Comparison of ENCODE assay signal across 8 mouse cellular contexts in the genomic region with DNA sequence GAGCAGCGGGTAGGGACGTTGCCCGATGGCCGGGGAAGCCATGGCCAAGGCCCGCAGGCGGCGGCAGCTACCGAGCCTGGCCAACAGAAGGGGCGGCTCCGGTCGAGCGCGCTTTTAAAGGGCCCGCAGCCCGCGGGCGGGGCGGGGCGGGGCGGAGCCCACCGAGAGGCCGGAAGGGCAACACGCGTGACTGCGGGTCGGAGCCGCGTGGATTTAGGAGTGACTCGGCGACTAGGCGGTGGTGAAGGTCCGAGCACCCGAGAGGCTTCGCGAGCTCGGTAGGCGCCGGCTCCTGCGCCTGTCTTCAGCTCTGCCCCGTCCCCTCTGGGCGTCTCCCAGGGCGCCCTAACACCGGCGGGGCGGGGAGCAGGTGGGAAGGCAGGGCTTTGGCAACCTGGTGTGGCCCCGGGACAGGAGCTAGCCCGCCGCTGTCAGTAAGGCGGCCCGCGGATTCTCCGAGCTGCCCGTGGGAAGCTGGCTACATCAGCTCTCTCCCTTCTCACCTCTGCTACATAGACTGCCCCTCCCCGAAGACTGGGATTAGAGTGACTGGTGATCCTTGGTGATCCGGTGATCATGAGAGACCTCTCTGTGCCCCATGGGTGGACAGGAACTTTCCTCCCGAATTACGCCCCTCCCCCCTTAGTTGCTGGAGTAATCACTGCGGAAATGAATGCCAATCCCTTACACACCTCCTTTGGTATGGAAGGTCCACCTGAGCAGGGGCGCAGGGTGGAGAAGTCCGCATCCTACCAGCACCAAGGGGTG. TPM values are rescaled to one million over a fixed set of nuclear protein-coding genes. Genes with fewer than 3 reads are reported as not detected.
DNase-seq lines count a peak whose midpoint lies in the region; ATAC-seq and TF ChIP-seq lines count a peak whose summit lies in the region.

A gene (minus strand): TSS at position 170 of the 768 bp plus-strand sequence.

- H3K9ac ChIP-seq in forebrain, embryonic 13.5 days: peak within 1 kb of the TSS; percentile 74
- H3K9ac ChIP-seq in liver, postnatal 0 days (replicated peaks): peak within 1 kb of the TSS; percentile 65
- H3K9ac ChIP-seq in neural tube, embryonic 13.5 days: peak within 1 kb of the TSS; percentile 82

- TF ChIP-seq EP300 in liver, postnatal 0 days (IDR thresholded peaks at IDR 0.05; ENCODE audit: low read depth): no peak

- peak within 1 kb of the TSS; percentile 98 for H3K4me2 ChIP-seq in forebrain, embryonic 13.5 days
- peak within 1 kb of the TSS; percentile 94 for H3K4me2 ChIP-seq in liver, postnatal 0 days (ENCODE audit: low read depth, low read length)
- peak within 1 kb of the TSS; percentile 93 for H3K4me2 ChIP-seq in neural tube, embryonic 13.5 days

- H3K36me3 ChIP-seq in forebrain, embryonic 13.5 days (ENCODE audit: poor library complexity, severe bottlenecking): no peaks in the 10 kb centered on the region
- no peaks in the 10 kb centered on the region for H3K36me3 ChIP-seq in liver, postnatal 0 days (replicated peaks; ENCODE audit: insufficient read depth, low read length)
- H3K36me3 ChIP-seq in neural tube, embryonic 13.5 days: no peaks in the 10 kb centered on the region

- TF ChIP-seq CTCF in liver, postnatal 0 days (IDR thresholded peaks at IDR 0.05; ENCODE audit: low read depth): no peak

- peak within 1 kb of the TSS; percentile 69 for H3K4me3 ChIP-seq in brown adipose tissue, adult 24 weeks (ENCODE audit: insufficient read depth, low read depth, low read length)
- peak within 1 kb of the TSS; percentile 70 for H3K4me3 ChIP-seq in forebrain, embryonic 13.5 days
- peak within 1 kb of the TSS; percentile 64 for H3K4me3 ChIP-seq in liver, postnatal 0 days (ENCODE audit: low read depth, low read length)
- H3K4me3 ChIP-seq in neural tube, embryonic 13.5 days: peak within 1 kb of the TSS; percentile 70

- H3K4me1 ChIP-seq in brown adipose tissue, adult 24 weeks (ENCODE audit: control insufficient read depth, insufficient read depth, insufficient read length, low read length): 0 out of 2 replicates have a peak, but pooled peaks cover 2% of the 10 kb centered on the region
- peaks cover 18% of the 10 kb centered on the region; the same call in 1 of the 2 replicates for H3K4me1 ChIP-seq in forebrain, embryonic 13.5 days
- peaks cover 22% of the 10 kb centered on the region for H3K4me1 ChIP-seq in liver, postnatal 0 days (ENCODE audit: insufficient read depth)
- peaks cover 23% of the 10 kb centered on the region for H3K4me1 ChIP-seq in neural tube, embryonic 13.5 days (replicated peaks)

- peak; percentile 38 to 41 for DNase-seq in CD8-positive naive resting alpha-beta T cell, adult 2 months (ENCODE audit: low read depth in 2 of 2, low spot score in 2 of 2)
- peak; percentile 74 to 79 for DNase-seq in heart, postnatal 10 days
- peak; percentile 78 to 86 for DNase-seq in kidney, postnatal 4 days
- DNase-seq in liver, postnatal 0 days: peak; percentile 77
- DNase-seq in testis, postnatal 10 days (ENCODE audit: low spot score): peak; percentile 83

- peak; percentile 64 for ATAC-seq in forebrain, embryonic 13.5 days
- ATAC-seq in liver, postnatal 0 days: peak; percentile 84
- ATAC-seq in neural tube, embryonic 13.5 days (ENCODE audit: low read depth): peak; percentile 71

- H3K27ac ChIP-seq in brown adipose tissue, adult 24 weeks (replicated peaks; ENCODE audit: low read depth, low read length): no peak within 1 kb of the TSS
- H3K27ac ChIP-seq in forebrain, embryonic 13.5 days: no peak within 1 kb of the TSS
- H3K27ac ChIP-seq in liver, postnatal 0 days (ENCODE audit: low read depth): peak within 1 kb of the TSS; percentile 29; the same call in 1 of the 2 replicates
- 0 out of 2 replicates have a peak within 1 kb of the TSS, but pooled peaks have one; percentile 13 for H3K27ac ChIP-seq in neural tube, embryonic 13.5 days (replicated peaks)

- no peaks in the 10 kb centered on the region for H3K9me3 ChIP-seq in forebrain, embryonic 13.5 days (replicated peaks)
- no peaks in the 10 kb centered on the region for H3K9me3 ChIP-seq in liver, postnatal 0 days (ENCODE audit: low read length)
- H3K9me3 ChIP-seq in neural tube, embryonic 13.5 days: no peaks in the 10 kb centered on the region

- peaks cover 54% of the 10 kb centered on the region for H3K27me3 ChIP-seq in forebrain, embryonic 13.5 days
- H3K27me3 ChIP-seq in liver, postnatal 0 days (ENCODE audit: insufficient read depth, low read length): peaks cover 27% of the 10 kb centered on the region
- H3K27me3 ChIP-seq in neural tube, embryonic 13.5 days: peaks cover 71% of the 10 kb centered on the region

- 1% methylated on average over 60 of the region's 60 CpGs for WGBS in forebrain, embryonic 13.5 days
- WGBS in liver, postnatal 0 days (ENCODE audit: insufficient replicate concordance): 1% methylated on average over 40 of the region's 60 CpGs
- 1% methylated on average over 59 of the region's 60 CpGs for WGBS in neural tube, embryonic 13.5 days

- intact Hi-C loops in heart, postnatal 10 days (cut with DNase I): loop anchor here (5.0 kb wide), 1 partner anchor 38 kb away; no protein-coding TSS in a partner anchor

RNA-seq across cellular contexts. Expression of the gene that starts here (rescaled TPM):
- polyA plus RNA-seq in brown adipose tissue, adult 24 weeks (2012; ENCODE audit: insufficient read depth, insufficient read length, missing spikeins): 0.50 and 0.99 TPM in 2 replicates
- polyA plus RNA-seq in forebrain, embryonic 13.5 days (2015; fragmentation: Nextera tagmentation; extraction: Ambion mirVana): 0.98 and 1.1 TPM in 2 replicates
- 1 to 10 TPM; 3.9 to 5.4 TPM for total RNA-seq in heart, postnatal 10 days (2021)
- polyA plus RNA-seq in liver, postnatal 0 days (2015; fragmentation: Nextera tagmentation; extraction: Ambion mirVana): 7.7 and 8.0 TPM in 2 replicates
- polyA plus RNA-seq in neural tube, embryonic 13.5 days (2015; fragmentation: Nextera tagmentation; extraction: Ambion mirVana): 2.6 and 3.4 TPM in 2 replicates

Comparison
In these comparisons a context has a peak if more than half of its experiments do, and no peak if none do; other contexts are left out.
1. H3K27ac ChIP-seq: peak in liver, postnatal 0 days (single experiment) and neural tube, embryonic 13.5 days (single experiment); none in brown adipose tissue, adult 24 weeks (single experiment) and forebrain, embryonic 13.5 days (single experiment).
2. Peak in every context shown above with its lines, with median percentiles within 50 percentile points of each other: DNase-seq, H3K4me3 ChIP-seq, ATAC-seq, H3K4me2 ChIP-seq and H3K9ac ChIP-seq.